Mouse (Mus musculus): Measurements from ENCODE around the gene Gm13278.

GRCm38 (mm10) chr4:88819659-88820058 lies 28.3 kb downstream of the Gm13278 start, which contains the start of gene Ifna11:
- TF ChIP-seq POLR2A (IDR thresholded peaks at IDR 0.05; ENCODE audit: borderline replicate concordance, extremely low read depth, insufficient read depth, insufficient read length, poor library complexity, severe bottlenecking): no peak
- TF ChIP-seq CTCF (IDR thresholded peaks at IDR 0.05; ENCODE audit: borderline replicate concordance, extremely low read depth, insufficient read depth, insufficient read length): no peak
